Mouse (Mus musculus) forebrain, embryonic 12.5 days (tissue): ENCODE measurements around the gene Klhl28. TPM values are rescaled to one million over a fixed set of nuclear protein-coding genes. Genes with fewer than 3 reads are reported as not detected.

ENCODE experiments used
- ATAC-seq: fragments of 200-750 bp; cut with Nextera tagmentation; 2 replicates; pipeline ENCODE4 v1.8.0; 2017; ENCODE audit warnings: moderate TSS enrichment; ENCODE audit not compliant: low FRiP score
- H3K27ac ChIP-seq: fragments of 300-500 bp; sonication (generic); 2 replicates; pipeline ENCODE4 v1.5.1; 2016; ENCODE audit warnings: mild to moderate bottlenecking
- H3K27me3 ChIP-seq: fragments of 300-500 bp; sonication (generic); 2 replicates; pipeline ENCODE4 v1.6.1; 2016; ENCODE audit warnings: mild to moderate bottlenecking
- H3K36me3 ChIP-seq: fragments of 300-500 bp; sonication (generic); replicated peaks from 2 replicates; pipeline ENCODE4 v1.6.1; 2016; ENCODE audit warnings: mild to moderate bottlenecking
- H3K4me1 ChIP-seq: fragments of 300-500 bp; sonication (generic); 2 replicates; pipeline ENCODE4 v1.6.1; 2016
- H3K4me2 ChIP-seq: fragments of 300-500 bp; sonication (generic); 2 replicates; pipeline ENCODE4 v1.6.1; 2016; ENCODE audit warnings: mild to moderate bottlenecking, moderate library complexity
- H3K4me3 ChIP-seq: fragments of 300-500 bp; sonication (generic); replicated peaks from 2 replicates; pipeline ENCODE4 v1.5.1; 2016; ENCODE audit warnings: mild to moderate bottlenecking
- H3K9ac ChIP-seq: fragments of 300-500 bp; sonication (generic); 2 replicates; pipeline ENCODE4 v1.6.1; 2016; ENCODE audit warnings: mild to moderate bottlenecking
- H3K9me3 ChIP-seq: fragments of 300-500 bp; sonication (generic); 2 replicates; pipeline ENCODE4 v1.6.1; 2016
- WGBS: fragments of 180-500 bp; shearing (Covaris S2); methylation state at CpG from one replicate; pipeline ENCODE4 v1.1.7; 2016; 5-methylcytosine and 5-hydroxymethylcytosine counted together
- polyA plus RNA-seq: library from polyadenylated mRNA; unstranded; fragments of >200 nt; fragmentation: Nextera tagmentation; extraction: Ambion mirVana; gene quantifications from 2 replicates; pipeline ENCODE4 v1.2.1, GENCODE M21; 2016

Gene Klhl28
- 17.6 and 19.9 TPM in 2 replicates for polyA plus RNA-seq

GRCm38 (mm10) chr12:64965124-64966026 is at the start of gene Klhl28, which contains the start of gene Togaram1:
TSS of gene Klhl28 (minus strand) at chr12:64965534.
TSS of gene Togaram1 (plus strand) at chr12:64965804.
- ATAC-seq: peak; percentile 99
- Histone ChIP-seq H3K9ac (peak within 1 kb of the TSS; percentile 79), H3K36me3 (no peaks in the 10 kb centered on the region), H3K27me3 (no peaks in the 10 kb centered on the region), H3K4me2 (peak within 1 kb of the TSS; percentile 96), H3K4me1 (peaks cover 37% of the 10 kb centered on the region), H3K27ac (peak within 1 kb of the TSS; percentile 90), H3K9me3 (no peaks in the 10 kb centered on the region), H3K4me3 (peak within 1 kb of the TSS; percentile 90)
- WGBS: under 1% methylated on average over 45 of the region's 45 CpGs

GRCm38 (mm10) chr12:65007725-65008124 is 42.4 kb upstream of the Klhl28 start:
- ATAC-seq: no peak
- Histone ChIP-seq H3K27me3 (no peaks in the 10 kb centered on the region), H3K4me1 (no peaks in the 10 kb centered on the region), H3K36me3 (peaks cover 60% of the 10 kb centered on the region), H3K27ac (no peak overlapping the region), H3K4me3 (no peak overlapping the region), H3K9ac (no peak overlapping the region), H3K4me2 (no peak overlapping the region), H3K9me3 (no peaks in the 10 kb centered on the region)
- 88% methylated on average over 3 of the region's 3 CpGs for WGBS

DNA sequence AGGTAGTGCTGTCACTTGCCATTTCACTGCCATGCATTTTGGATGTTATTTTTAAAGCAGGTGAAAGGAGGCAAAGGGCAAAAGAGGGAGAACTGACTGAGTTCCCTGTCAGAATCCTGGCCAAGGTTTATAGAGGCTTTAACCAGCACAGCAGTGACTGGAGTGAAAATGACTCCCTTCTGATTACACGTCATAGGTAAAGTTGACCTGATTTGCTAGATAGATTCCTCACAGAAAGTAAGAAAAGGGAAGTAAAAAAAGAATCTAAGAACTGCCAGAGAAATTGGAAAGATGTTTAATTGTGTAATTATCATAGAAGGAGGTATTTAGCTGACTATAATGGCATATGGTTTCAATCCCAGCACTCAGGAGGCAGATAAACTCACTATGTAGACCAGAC is 12.2 kb upstream of the Klhl28 start:
- 89% methylated on average over 1 of the region's 1 CpGs for WGBS
- no peaks in the 10 kb centered on the region for H3K27me3 ChIP-seq
- H3K27ac ChIP-seq: no peak overlapping the region
- no peak overlapping the region for H3K4me2 ChIP-seq
- no peak overlapping the region for H3K9ac ChIP-seq
- H3K36me3 ChIP-seq: peaks cover 29% of the 10 kb centered on the region
- no peak overlapping the region for H3K4me3 ChIP-seq
- no peaks in the 10 kb centered on the region for H3K9me3 ChIP-seq
- peaks cover 3% of the 10 kb centered on the region for H3K4me1 ChIP-seq
- ATAC-seq: no peak

GRCm38 (mm10) chr12:64976191-64976590 is 10.9 kb upstream of the Klhl28 start:
- H3K27me3 ChIP-seq: no peaks in the 10 kb centered on the region
- H3K4me1 ChIP-seq: peaks cover 12% of the 10 kb centered on the region
- 72% methylated on average over 1 of the region's 1 CpGs for WGBS
- ATAC-seq: no peak
- peaks cover 23% of the 10 kb centered on the region for H3K36me3 ChIP-seq
- no peak overlapping the region for H3K4me2 ChIP-seq
- H3K27ac ChIP-seq: no peak overlapping the region
- no peak overlapping the region for H3K4me3 ChIP-seq
- H3K9me3 ChIP-seq: no peaks in the 10 kb centered on the region
- H3K9ac ChIP-seq: no peak overlapping the region

DNA sequence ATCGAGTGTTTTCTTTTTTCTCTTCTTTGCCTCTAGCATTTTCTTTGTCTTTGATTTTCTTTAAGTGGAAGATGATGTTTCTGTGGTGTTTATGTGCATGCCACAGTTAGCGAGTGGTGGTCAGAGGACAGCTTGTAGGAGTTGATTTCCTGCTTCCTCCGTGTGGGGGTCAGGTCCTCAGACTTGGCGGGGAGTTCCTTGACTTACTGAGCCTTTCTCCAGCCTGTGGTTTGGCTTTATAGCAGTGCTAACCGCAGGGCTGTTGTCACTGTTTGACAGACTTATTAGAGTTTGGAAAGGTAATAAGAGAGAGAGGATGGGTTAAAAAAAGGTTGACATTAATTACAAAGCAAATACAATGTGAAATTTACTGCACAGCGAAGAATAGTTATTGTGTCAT is 10.2 kb upstream of the Klhl28 start:
- no peak overlapping the region for H3K4me2 ChIP-seq
- 78% methylated on average over 6 of the region's 6 CpGs for WGBS
- no peak overlapping the region for H3K9ac ChIP-seq
- ATAC-seq: no peak
- H3K27me3 ChIP-seq: no peaks in the 10 kb centered on the region
- peaks cover 18% of the 10 kb centered on the region for H3K4me1 ChIP-seq
- H3K27ac ChIP-seq: no peak overlapping the region
- H3K36me3 ChIP-seq: peaks cover 22% of the 10 kb centered on the region
- no peak overlapping the region for H3K4me3 ChIP-seq
- H3K9me3 ChIP-seq: no peaks in the 10 kb centered on the region

DNA sequence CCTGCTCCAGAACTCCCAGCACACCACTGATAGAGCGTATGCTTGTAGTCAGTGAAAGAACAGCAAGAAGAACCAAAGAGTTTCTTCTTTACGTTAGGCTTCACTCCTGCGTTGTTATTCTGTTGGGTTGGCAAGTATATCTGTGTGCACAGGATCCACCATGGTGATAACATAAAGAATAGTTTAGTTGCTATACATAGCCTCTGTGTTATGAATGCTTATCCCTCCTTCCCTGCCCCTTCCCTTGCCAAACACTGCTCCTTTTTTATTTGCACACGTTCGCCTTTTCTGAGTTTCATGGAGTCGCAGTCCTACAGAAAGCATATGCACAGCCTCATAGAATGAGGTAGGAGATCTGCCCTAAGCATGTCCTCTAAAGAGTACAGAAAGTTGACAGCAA is 6.7 kb upstream of the Klhl28 start:
- WGBS: 82% methylated on average over 6 of the region's 6 CpGs
- no peak for ATAC-seq
- Histone ChIP-seq H3K36me3 (no peaks in the 10 kb centered on the region; the same call in 1 of the 2 replicates), H3K4me3 (no peak overlapping the region), H3K27ac (no peak overlapping the region), H3K27me3 (no peaks in the 10 kb centered on the region), H3K9me3 (no peaks in the 10 kb centered on the region), H3K4me1 (peaks cover 43% of the 10 kb centered on the region), H3K4me2 (0 out of 2 replicates have a peak overlapping the region, but pooled peaks have one; percentile 6), H3K9ac (no peak overlapping the region)

DNA sequence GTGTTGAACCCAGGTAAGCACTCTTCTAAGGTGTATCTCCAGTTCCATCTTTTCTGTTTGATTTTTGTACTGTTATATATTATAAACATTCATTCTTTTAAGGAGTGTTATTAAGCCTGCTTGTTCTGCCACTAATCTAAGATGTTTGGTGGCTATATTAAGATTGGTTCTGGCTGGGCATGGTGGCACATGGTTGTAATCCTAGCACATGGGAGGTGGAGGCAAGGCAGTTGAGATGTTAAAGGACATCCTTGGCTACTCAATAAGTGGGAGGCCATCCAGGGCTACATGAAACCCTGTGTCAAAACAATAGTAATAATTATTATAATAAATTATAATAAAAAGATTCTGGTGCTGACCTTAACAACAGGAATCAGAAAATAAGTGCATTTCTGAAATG is 6.1 kb upstream of the Klhl28 start:
- H3K27ac ChIP-seq: no peak overlapping the region
- peaks cover 46% of the 10 kb centered on the region for H3K4me1 ChIP-seq
- no peaks in the 10 kb centered on the region for H3K27me3 ChIP-seq
- peak overlapping the region; percentile 27; the same call in 1 of the 2 replicates for H3K4me2 ChIP-seq
- H3K9me3 ChIP-seq: no peaks in the 10 kb centered on the region
- ATAC-seq: no peak
- H3K4me3 ChIP-seq: no peak overlapping the region
- H3K36me3 ChIP-seq: no peaks in the 10 kb centered on the region; the same call in 1 of the 2 replicates
- H3K9ac ChIP-seq: no peak overlapping the region

- H3K9ac ChIP-seq: peak overlapping the region; percentile 79
- no peak overlapping the region for H3K27ac ChIP-seq
- peak overlapping the region; percentile 90 for H3K4me3 ChIP-seq
- peaks cover 54% of the 10 kb centered on the region for H3K4me1 ChIP-seq
- no peaks in the 10 kb centered on the region for H3K36me3 ChIP-seq
- WGBS: 1% methylated on average over 2 of the region's 2 CpGs
- ATAC-seq: no peak
- no peaks in the 10 kb centered on the region for H3K27me3 ChIP-seq
- peak overlapping the region; percentile 96 for H3K4me2 ChIP-seq
- H3K9me3 ChIP-seq: no peaks in the 10 kb centered on the region
Measured at GRCm38 (mm10) chr12:64968067-64968466, 2.7 kb upstream of the Klhl28 start.

- Histone ChIP-seq H3K4me2 (peak overlapping the region; percentile 96), H3K4me3 (peak overlapping the region; percentile 90), H3K27me3 (no peaks in the 10 kb centered on the region), H3K27ac (no peak overlapping the region), H3K9me3 (no peaks in the 10 kb centered on the region), H3K36me3 (no peaks in the 10 kb centered on the region), H3K9ac (peak overlapping the region; percentile 79), H3K4me1 (peaks cover 54% of the 10 kb centered on the region)
- WGBS: 1% methylated on average over 9 of the region's 9 CpGs
- ATAC-seq: no peak
Measured at GRCm38 (mm10) chr12:64967470-64967869, 2.1 kb upstream of the Klhl28 start.

- no peaks in the 10 kb centered on the region for H3K27me3 ChIP-seq
- H3K36me3 ChIP-seq: no peaks in the 10 kb centered on the region
- peak overlapping the region; percentile 96 for H3K4me2 ChIP-seq
- no peaks in the 10 kb centered on the region for H3K9me3 ChIP-seq
- no peak for ATAC-seq
- H3K9ac ChIP-seq: peak overlapping the region; percentile 79
- H3K4me1 ChIP-seq: peaks cover 50% of the 10 kb centered on the region
- 5% methylated on average over 19 of the region's 19 CpGs for WGBS
- H3K27ac ChIP-seq: peak overlapping the region; percentile 90
- peak overlapping the region; percentile 90 for H3K4me3 ChIP-seq
Measured at GRCm38 (mm10) chr12:64966652-64967435, 1.5 kb upstream of the Klhl28 start.

GRCm38 (mm10) chr12:64966101-64966631 is 832 bp upstream of the Klhl28 start:
- WGBS: 0% methylated on average over 44 of the region's 44 CpGs
- Histone ChIP-seq H3K4me1 (peaks cover 45% of the 10 kb centered on the region), H3K4me2 (peak overlapping the region; percentile 96)

GRCm38 (mm10) chr12:64964560-64964959 is 774 bp downstream of the Klhl28 start:
- Histone ChIP-seq H3K4me3 (peak overlapping the region; percentile 90), H3K4me1 (peaks cover 32% of the 10 kb centered on the region), H3K4me2 (peak overlapping the region; percentile 82), H3K9ac (peak overlapping the region; percentile 57), H3K9me3 (no peaks in the 10 kb centered on the region), H3K36me3 (no peaks in the 10 kb centered on the region), H3K27ac (no peak overlapping the region), H3K27me3 (no peaks in the 10 kb centered on the region)
- no peak for ATAC-seq
- WGBS: 25% methylated on average over 4 of the region's 4 CpGs

More at GRCm38 (mm10) chr12:64966101-64966631, 832 bp upstream of the Klhl28 start:
- Histone ChIP-seq H3K9ac (peak overlapping the region; percentile 79), H3K27me3 (no peaks in the 10 kb centered on the region), H3K36me3 (no peaks in the 10 kb centered on the region), H3K27ac (peak overlapping the region; percentile 90), H3K9me3 (no peaks in the 10 kb centered on the region), H3K4me3 (peak overlapping the region; percentile 90)
- ATAC-seq: no peak; the same call in 1 of the 2 replicates
